Mouse (Mus musculus) left cerebral cortex, adult 6 months (tissue): ENCODE data around the gene Gm13083. TPM values are rescaled to one million over a fixed set of nuclear protein-coding genes. Genes with fewer than 3 reads are reported as not detected.

Source experiments
- long read RNA-seq, 2 experiments: library from polyadenylated mRNA; unstranded; transcript quantifications; one replicate each; pipeline ENCODE4 v2.0.0; 2019 to 2020
- polyA plus RNA-seq: library from polyadenylated mRNA; unstranded; fragments of <200 nt; fragmentation: Nextera tagmentation; gene quantifications from 2 replicates; pipeline ENCODE4 v1.2.3, GENCODE M21; 2021

Gm13083 gene
- not detected in 2 replicates for polyA plus RNA-seq
- long read RNA-seq, experiment 1: 0 reads
- long read RNA-seq, experiment 2: 0 reads

DNA sequence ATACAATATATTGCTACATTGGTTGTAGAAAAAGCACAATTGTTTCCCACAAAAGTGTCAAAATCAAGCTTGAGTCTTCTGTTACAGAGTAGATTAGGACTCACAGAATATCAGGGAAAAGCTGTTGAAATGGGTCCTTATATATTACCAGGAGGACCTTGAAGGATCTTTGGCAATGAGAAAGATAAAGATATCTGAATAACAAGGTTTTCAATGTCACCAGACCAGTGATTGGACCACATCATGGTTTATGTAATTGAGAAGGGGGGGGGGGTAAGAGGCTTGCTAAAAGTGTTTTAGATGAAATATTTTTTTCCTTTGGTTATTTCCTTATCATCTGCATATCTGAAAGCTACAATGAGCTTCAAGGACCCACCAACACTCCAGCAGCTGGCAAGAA is at the start of gene Gm13083:
Gm13083 (plus strand) TSS at position 301 of the 400 bp plus-strand sequence.

DNA sequence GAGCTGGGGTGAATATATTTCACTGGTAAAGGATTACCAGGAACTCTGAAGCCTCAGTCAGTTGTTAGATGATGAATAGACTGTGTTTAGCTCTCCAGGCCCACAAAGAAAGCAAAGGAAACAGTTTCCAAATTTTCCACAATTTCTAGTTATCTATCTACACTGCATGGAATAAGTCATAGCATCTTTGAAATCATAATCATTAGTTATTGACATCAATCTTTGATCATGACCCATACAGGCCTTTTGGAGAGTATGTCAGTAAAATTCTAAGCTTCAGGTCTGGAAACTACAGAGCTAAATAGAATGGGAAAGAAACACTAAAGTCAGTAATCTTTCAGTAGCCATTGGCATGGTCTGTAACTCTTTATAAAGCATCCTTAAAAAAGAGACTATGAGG is 42.3 kb downstream of the Gm13083 start, which contains the start of gene Gm13088:
Gm13088 (minus strand) TSS at position 101 of the 400 bp plus-strand sequence.

Other genes starting within 250 kb of the Gm13083 start
- gene Pramel1, start 220.6 kb upstream of the Gm13083 start, polyA plus RNA-seq: not detected in 2 replicates
- 5.8 and 6.4 TPM in 2 replicates for gene Pramef8, start 202.6 kb upstream of the Gm13083 start, polyA plus RNA-seq
- not detected in 2 replicates for gene Oog4, start 164.7 kb upstream of the Gm13083 start, polyA plus RNA-seq
- not detected in 2 replicates for gene Gm13043, start 103.7 kb upstream of the Gm13083 start, polyA plus RNA-seq
- gene Gm13040, start 79.0 kb upstream of the Gm13083 start, polyA plus RNA-seq: not detected in 2 replicates
- not detected in 2 replicates for gene BC080695, start 63.3 kb upstream of the Gm13083 start, polyA plus RNA-seq
- gene Gm13057, start 63.3 kb upstream of the Gm13083 start, polyA plus RNA-seq: not detected in 2 replicates
- not detected in 2 replicates for gene Gm13088, start 42.2 kb downstream of the Gm13083 start, polyA plus RNA-seq
- not detected in 2 replicates for gene Gm13089, start 87.7 kb downstream of the Gm13083 start, polyA plus RNA-seq
- gene Gm13078, start 104.5 kb downstream of the Gm13083 start, polyA plus RNA-seq: not detected in 2 replicates
- gene Gm13023, start 174.3 kb downstream of the Gm13083 start, polyA plus RNA-seq: not detected in 2 replicates
- not detected in 2 replicates for gene Gm13084, start 201.1 kb downstream of the Gm13083 start, polyA plus RNA-seq
- gene Gm13103, start 231.5 kb downstream of the Gm13083 start, polyA plus RNA-seq: not detected in 2 replicates